Mouse (Mus musculus) kidney, embryonic 14.5 days (tissue): ENCODE measurements at regions not wholly inside any gene's neighbourhood (a gene's known extent, or its start where the extent isn't known, plus 50 kb on each side); places are given as distances from the start of the nearest gene placed in this dataset.
"Not testable (repeated sequence)": the region's sequence is repeated elsewhere in the genome, so short reads cannot be mapped to it uniquely, and the experiment has no call there.

ENCODE experiments used
- ATAC-seq: fragments of 200-750 bp; cut with Nextera tagmentation; 2 replicates; pipeline ENCODE4 v1.8.0; 2017; ENCODE audit warnings: moderate number of reproducible peaks, mild to moderate bottlenecking, moderate TSS enrichment, moderate library complexity; ENCODE audit not compliant: low FRiP score, low TSS enrichment
- H3K27ac ChIP-seq: fragments of 300-500 bp; sonication (generic); 2 replicates; pipeline ENCODE4 v1.5.1; 2014; ENCODE audit warnings: low read depth, mild to moderate bottlenecking, low read length, moderate library complexity, mixed read lengths
- H3K27me3 ChIP-seq: fragments of 300-500 bp; sonication (generic); 2 replicates; pipeline ENCODE4 v1.6.1; 2014; ENCODE audit warnings: mild to moderate bottlenecking, low read length; ENCODE audit not compliant: control insufficient read depth, insufficient read depth
- H3K36me3 ChIP-seq: fragments of 300-500 bp; sonication (generic); 2 replicates; pipeline ENCODE4 v1.6.1; 2014; ENCODE audit warnings: low read length, mixed read lengths; ENCODE audit not compliant: control insufficient read depth, insufficient read depth
- H3K4me1 ChIP-seq: fragments of 300-500 bp; sonication (generic); 2 replicates; pipeline ENCODE4 v1.6.1; 2014; ENCODE audit warnings: low read length, mixed read lengths; ENCODE audit not compliant: control insufficient read depth, insufficient read depth
- H3K4me2 ChIP-seq: fragments of 300-500 bp; sonication (generic); replicated peaks from 2 replicates; pipeline ENCODE4 v1.6.1; 2014; ENCODE audit warnings: low read depth, mild to moderate bottlenecking, low read length
- H3K4me3 ChIP-seq: fragments of 300-500 bp; sonication (generic); 2 replicates; pipeline ENCODE4 v1.5.1; 2014; ENCODE audit warnings: mild to moderate bottlenecking, low read length
- H3K9ac ChIP-seq: fragments of 300-500 bp; sonication (generic); 2 replicates; pipeline ENCODE4 v1.6.1; 2014; ENCODE audit warnings: low read depth, mild to moderate bottlenecking, low read length, moderate library complexity
- H3K9me3 ChIP-seq: fragments of 300-500 bp; sonication (generic); 2 replicates; pipeline ENCODE4 v1.6.1; 2016; ENCODE audit warnings: low read length; ENCODE audit not compliant: control insufficient read depth
- WGBS: fragments of 180-500 bp; shearing (Covaris S2); extraction: QIAGEN DNeasy Blood & Tissue Kit; methylation state at CpG from one replicate; pipeline ENCODE4 v1.1.7; 2014; 5-methylcytosine and 5-hydroxymethylcytosine counted together

DNA sequence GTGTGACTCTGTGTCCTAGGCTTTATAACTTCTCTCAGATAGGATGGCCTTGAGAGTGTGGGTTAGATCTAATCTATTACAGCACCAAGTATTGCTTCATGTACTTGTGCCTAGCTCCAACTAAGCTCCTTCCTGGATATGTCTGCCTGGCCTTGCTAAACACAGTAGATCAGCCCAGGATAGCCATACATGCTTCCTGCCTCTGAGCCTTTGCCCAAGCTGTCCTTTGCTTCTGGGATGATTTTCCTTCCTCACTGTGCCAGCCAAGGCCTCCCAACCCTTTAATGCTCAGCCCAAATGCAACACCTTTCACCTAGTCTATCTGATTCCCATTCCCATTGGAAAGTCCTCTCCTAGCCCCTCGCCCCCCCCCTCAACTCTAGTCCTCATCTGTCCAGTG is 208.9 kb downstream of the Gm15319 start:
- H3K27ac ChIP-seq, H3K36me3 ChIP-seq, H3K4me1 ChIP-seq, H3K9me3 ChIP-seq, ATAC-seq, H3K4me2 ChIP-seq, H3K27me3 ChIP-seq, H3K4me3 ChIP-seq, H3K9ac ChIP-seq: not testable (repeated sequence)
- WGBS, result 100% methylated on average over 1 of the region's 1 CpGs
